Mouse (Mus musculus): ENCODE data around the gene Adora1. TPM values are rescaled to one million over a fixed set of nuclear protein-coding genes. Genes with fewer than 3 reads are reported as not detected.

The Adora1 gene
- polyA plus RNA-seq, 1 experiment = 28.0 TPM

GRCm38 (mm10) chr1:134237438-134237837, 2.2 kb upstream of the Adora1 start:
- Histone ChIP-seq H3K27ac (ENCODE audit: control insufficient read depth, insufficient read depth, low read depth, low read length) (no peak overlapping the region), H3K4me1 (ENCODE audit: control insufficient read depth, insufficient read depth, low read length) (peaks cover 9% of the 10 kb centered on the region), H3K27me3 (ENCODE audit: control insufficient read depth, insufficient read depth, low read length) (no peaks in the 10 kb centered on the region), H3K36me3 (ENCODE audit: control insufficient read depth, insufficient read depth, low read length) (no peaks in the 10 kb centered on the region), H3K4me3 (ENCODE audit: control insufficient read depth, low read depth, low read length) (no peak overlapping the region)
- no peak for TF ChIP-seq POLR2A (IDR thresholded peaks at IDR 0.05; ENCODE audit: control insufficient read depth, low read depth, low read length)
- TF ChIP-seq CTCF (IDR thresholded peaks at IDR 0.05; ENCODE audit: control insufficient read depth, insufficient read depth, insufficient replicate concordance, low read depth, low read length) = no peak

DNA sequence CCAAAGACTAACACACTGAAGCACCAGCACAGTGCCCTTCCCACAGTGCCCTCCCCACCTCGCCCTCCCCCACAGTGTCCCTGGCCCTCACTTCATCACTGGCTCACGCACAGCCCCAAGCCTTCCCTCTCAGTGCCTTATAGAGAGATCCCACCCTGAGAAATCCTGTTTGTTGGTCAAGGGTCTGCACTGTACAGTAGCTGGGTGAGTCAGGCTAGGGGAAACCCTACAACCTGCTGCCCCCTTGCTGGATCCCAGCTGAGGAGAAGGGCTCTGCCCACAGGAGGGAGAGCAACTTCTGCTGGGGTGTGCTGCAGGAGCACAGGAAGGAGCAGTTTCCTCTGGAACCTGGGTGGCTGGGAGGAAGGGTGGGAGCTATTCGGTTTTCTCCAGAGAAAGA, 911 bp upstream of the Adora1 start:
- no peaks in the 10 kb centered on the region for H3K36me3 ChIP-seq (ENCODE audit: control insufficient read depth, insufficient read depth, low read length)
- H3K27me3 ChIP-seq (ENCODE audit: control insufficient read depth, insufficient read depth, low read length) = no peaks in the 10 kb centered on the region
- H3K27ac ChIP-seq (ENCODE audit: control insufficient read depth, insufficient read depth, low read depth, low read length) = no peak overlapping the region
- no peak overlapping the region for H3K4me3 ChIP-seq (ENCODE audit: control insufficient read depth, low read depth, low read length)
- TF ChIP-seq POLR2A (IDR thresholded peaks at IDR 0.05; ENCODE audit: control insufficient read depth, low read depth, low read length) = no peak
- no peak for TF ChIP-seq CTCF (IDR thresholded peaks at IDR 0.05; ENCODE audit: control insufficient read depth, insufficient read depth, insufficient replicate concordance, low read depth, low read length)
- peaks cover 9% of the 10 kb centered on the region for H3K4me1 ChIP-seq (ENCODE audit: control insufficient read depth, insufficient read depth, low read length)

GRCm38 (mm10) chr1:134234455-134235390, 508 bp downstream of the Adora1 start:
- Histone ChIP-seq H3K36me3 (ENCODE audit: control insufficient read depth, insufficient read depth, low read length) (no peaks in the 10 kb centered on the region), H3K27me3 (ENCODE audit: control insufficient read depth, insufficient read depth, low read length) (no peaks in the 10 kb centered on the region), H3K27ac (ENCODE audit: control insufficient read depth, insufficient read depth, low read depth, low read length) (peak overlapping the region; percentile 82), H3K4me1 (ENCODE audit: control insufficient read depth, insufficient read depth, low read length) (peaks cover 9% of the 10 kb centered on the region), H3K4me3 (ENCODE audit: control insufficient read depth, low read depth, low read length) (peak overlapping the region; percentile 55)
- TF ChIP-seq POLR2A (IDR thresholded peaks at IDR 0.05; ENCODE audit: control insufficient read depth, low read depth, low read length) (no peak), CTCF (IDR thresholded peaks at IDR 0.05; ENCODE audit: control insufficient read depth, insufficient read depth, insufficient replicate concordance, low read depth, low read length) (no peak)

GRCm38 (mm10) chr1:134233681-134234454, 1.4 kb downstream of the Adora1 start:
- no peaks in the 10 kb centered on the region for H3K27me3 ChIP-seq (ENCODE audit: control insufficient read depth, insufficient read depth, low read length)

DNA sequence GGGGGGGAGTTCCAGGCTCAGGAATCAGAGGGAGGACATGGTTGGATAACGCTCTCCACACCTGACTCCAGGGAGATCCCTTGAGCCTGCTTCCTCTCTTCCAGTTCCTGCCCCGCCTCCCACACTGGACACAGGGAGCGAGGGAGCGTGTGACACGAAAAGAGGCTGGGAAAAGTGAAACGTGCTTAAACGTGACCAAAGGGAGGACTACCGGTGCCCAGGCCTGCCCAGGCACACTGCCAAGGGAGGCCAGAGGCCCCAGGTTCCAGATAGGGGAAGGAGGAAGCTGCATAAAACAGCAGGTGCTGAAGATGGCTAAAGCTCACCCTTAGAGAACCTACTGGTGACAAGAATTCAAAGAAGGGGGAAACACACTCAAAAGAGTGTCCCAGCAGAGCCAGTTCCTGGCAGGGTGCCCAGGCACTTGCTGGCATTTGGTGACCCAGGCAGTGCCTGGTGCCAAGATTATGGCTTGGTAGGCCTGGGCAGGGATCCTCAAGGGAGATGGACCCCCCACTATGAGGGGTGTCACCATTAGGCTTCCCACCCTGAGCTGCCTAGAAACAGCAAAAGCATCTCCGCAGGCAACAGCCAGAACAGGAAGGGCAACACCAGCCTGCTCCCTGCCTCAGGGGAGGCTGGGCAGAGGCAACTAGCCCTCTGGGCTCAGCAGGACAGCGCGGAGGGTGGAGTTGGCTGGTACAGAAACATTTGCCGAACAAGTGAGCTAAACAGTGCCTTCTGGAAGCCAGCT, 2.3 kb downstream of the Adora1 start:
- TF ChIP-seq CTCF (IDR thresholded peaks at IDR 0.05; ENCODE audit: control insufficient read depth, insufficient read depth, insufficient replicate concordance, low read depth, low read length) (no peak), POLR2A (IDR thresholded peaks at IDR 0.05; ENCODE audit: control insufficient read depth, low read depth, low read length) (no peak; the same call in 1 of the 2 replicates)
- Histone ChIP-seq H3K27me3 (ENCODE audit: control insufficient read depth, insufficient read depth, low read length) (no peaks in the 10 kb centered on the region), H3K27ac (ENCODE audit: control insufficient read depth, insufficient read depth, low read depth, low read length) (peak overlapping the region; percentile 39), H3K4me1 (ENCODE audit: control insufficient read depth, insufficient read depth, low read length) (peaks cover 9% of the 10 kb centered on the region), H3K4me3 (ENCODE audit: control insufficient read depth, low read depth, low read length) (peak overlapping the region; percentile 25), H3K36me3 (ENCODE audit: control insufficient read depth, insufficient read depth, low read length) (no peaks in the 10 kb centered on the region)

More at GRCm38 (mm10) chr1:134233681-134234454, 1.4 kb downstream of the Adora1 start:
- no peak for TF ChIP-seq CTCF (IDR thresholded peaks at IDR 0.05; ENCODE audit: control insufficient read depth, insufficient read depth, insufficient replicate concordance, low read depth, low read length)
- TF ChIP-seq POLR2A (IDR thresholded peaks at IDR 0.05; ENCODE audit: control insufficient read depth, low read depth, low read length) = no peak
- Histone ChIP-seq H3K4me1 (ENCODE audit: control insufficient read depth, insufficient read depth, low read length) (peaks cover 9% of the 10 kb centered on the region), H3K27ac (ENCODE audit: control insufficient read depth, insufficient read depth, low read depth, low read length) (peak overlapping the region; percentile 82), H3K36me3 (ENCODE audit: control insufficient read depth, insufficient read depth, low read length) (no peaks in the 10 kb centered on the region), H3K4me3 (ENCODE audit: control insufficient read depth, low read depth, low read length) (peak overlapping the region; percentile 55)

DNA sequence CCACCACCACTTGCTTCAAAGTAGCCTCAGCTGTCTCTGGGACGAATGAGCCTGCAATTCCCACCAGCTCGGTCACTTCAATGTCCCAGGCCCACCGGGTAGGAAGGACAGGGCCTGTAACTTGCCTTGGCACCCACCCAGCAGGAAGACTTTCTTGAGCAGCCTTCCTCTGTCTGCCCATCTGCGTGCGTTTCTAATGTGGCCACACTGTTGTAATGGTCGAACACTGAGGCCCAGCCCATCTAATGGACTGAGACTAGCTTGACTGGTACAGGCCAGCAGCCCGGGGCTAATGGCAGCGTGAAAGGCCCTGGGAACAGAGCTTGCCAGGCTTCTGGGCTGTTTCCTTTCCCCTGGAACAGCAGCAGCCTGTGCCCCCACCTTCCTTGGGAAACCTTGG, 2.9 kb downstream of the Adora1 start:
- H3K27ac ChIP-seq (ENCODE audit: control insufficient read depth, insufficient read depth, low read depth, low read length) = peak overlapping the region; percentile 38; the same call in 1 of the 2 replicates
- no peaks in the 10 kb centered on the region for H3K27me3 ChIP-seq (ENCODE audit: control insufficient read depth, insufficient read depth, low read length)
- H3K4me3 ChIP-seq (ENCODE audit: control insufficient read depth, low read depth, low read length) = no peak overlapping the region
- TF ChIP-seq POLR2A (IDR thresholded peaks at IDR 0.05; ENCODE audit: control insufficient read depth, low read depth, low read length) = no peak
- TF ChIP-seq CTCF (IDR thresholded peaks at IDR 0.05; ENCODE audit: control insufficient read depth, insufficient read depth, insufficient replicate concordance, low read depth, low read length) = no peak
- H3K4me1 ChIP-seq (ENCODE audit: control insufficient read depth, insufficient read depth, low read length) = peaks cover 9% of the 10 kb centered on the region
- no peaks in the 10 kb centered on the region for H3K36me3 ChIP-seq (ENCODE audit: control insufficient read depth, insufficient read depth, low read length)
